Mouse (Mus musculus) forelimb bud, embryonic 11.5 days (tissue): ENCODE results near the gene Klhl3.

Source experiments
- DNase-seq: peaks from one replicate; pipeline ENCODE4 v3.0.0-alpha.2; 2012; ENCODE audit warnings: low read depth, low spot score

The Klhl3 gene

DNA sequence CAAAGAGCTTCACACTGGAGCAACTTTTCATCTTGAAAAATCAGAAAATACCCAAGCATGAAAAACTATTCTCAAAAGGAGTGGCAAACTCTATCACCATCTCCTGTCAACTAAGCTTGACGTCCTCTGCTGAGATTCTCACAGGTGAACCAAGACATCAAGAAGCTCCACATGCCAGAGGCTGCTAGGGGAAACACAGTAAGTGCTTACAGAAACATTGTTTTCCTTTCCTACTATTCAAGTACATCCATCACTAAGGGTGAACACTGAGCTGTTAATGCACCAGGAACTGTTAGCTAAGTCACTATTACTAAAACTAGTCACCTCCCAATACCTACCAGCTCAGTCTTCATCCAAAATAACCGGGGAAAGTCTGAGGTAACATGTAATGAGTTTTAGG lies 11.6 kb upstream of the Klhl3 start:
- DNase-seq = no peak

- no peak for DNase-seq
Observed at GRCm38 (mm10) chr13:58124278-58124677, 10.9 kb upstream of the Klhl3 start.

- DNase-seq = no peak
Observed at GRCm38 (mm10) chr13:58123381-58123780, 10.0 kb upstream of the Klhl3 start.

- DNase-seq = no peak
Observed at GRCm38 (mm10) chr13:58122786-58123297, 9.4 kb upstream of the Klhl3 start.

DNA sequence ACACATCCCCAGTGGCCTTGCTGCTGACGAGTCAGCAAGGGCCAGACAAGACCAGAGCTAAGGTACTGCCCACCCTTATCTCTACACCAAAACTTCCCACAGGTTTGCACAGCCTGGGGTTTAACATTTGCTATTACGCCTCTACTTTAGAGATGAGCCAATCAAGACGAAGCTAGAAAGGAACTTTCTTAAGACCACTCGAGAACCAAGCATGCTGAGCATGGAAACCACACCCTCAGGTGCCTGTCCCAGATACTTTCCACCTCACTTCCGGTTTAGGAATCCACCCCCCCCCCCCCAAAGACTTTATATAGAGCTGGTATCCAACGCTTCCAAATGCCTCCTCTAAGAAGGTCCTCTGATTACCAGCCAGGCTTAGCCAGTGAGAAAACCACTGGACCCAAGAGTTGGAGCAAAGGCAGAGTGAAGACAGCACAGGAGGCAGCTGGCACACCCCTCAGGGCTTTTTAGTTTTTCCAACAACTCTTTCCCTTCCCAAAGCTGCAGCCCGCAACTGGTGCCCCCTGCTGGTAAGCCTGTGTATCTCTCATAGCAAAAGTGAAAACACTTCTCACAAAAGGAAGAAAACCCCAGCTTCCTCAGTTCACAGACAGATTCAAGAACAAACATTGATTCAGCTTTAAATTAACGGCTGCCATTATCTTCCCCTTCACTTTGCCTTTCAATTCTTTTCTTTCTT lies 4.1 kb upstream of the Klhl3 start:
- peak; percentile 49 for DNase-seq

- no peak for DNase-seq
Observed at GRCm38 (mm10) chr13:58116801-58117200, 3.4 kb upstream of the Klhl3 start.

- DNase-seq = no peak
Observed at GRCm38 (mm10) chr13:58115227-58115626, 1.8 kb upstream of the Klhl3 start.

- DNase-seq = no peak
Observed at GRCm38 (mm10) chr13:58112601-58113041, 771 bp downstream of the Klhl3 start.

DNA sequence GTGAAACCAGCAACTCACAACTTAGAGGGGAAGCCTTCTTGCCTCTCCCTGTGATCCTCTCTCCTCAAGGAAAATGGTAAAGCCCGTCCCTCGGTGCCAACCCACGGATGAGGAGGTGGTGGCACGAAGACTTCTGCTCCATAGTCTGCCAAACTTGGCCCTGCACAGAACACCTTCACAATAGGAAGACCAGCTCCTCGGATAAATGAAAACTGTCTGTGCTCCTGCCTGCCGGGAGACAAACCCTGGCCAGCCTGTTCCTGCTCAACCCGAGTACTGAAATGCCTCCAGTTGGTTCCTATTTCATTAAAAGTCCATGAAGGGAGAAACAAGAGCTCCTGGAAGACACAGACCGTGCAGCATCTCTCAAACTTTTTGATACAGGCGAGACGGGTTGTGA lies 1.2 kb downstream of the Klhl3 start:
- DNase-seq = no peak

DNA sequence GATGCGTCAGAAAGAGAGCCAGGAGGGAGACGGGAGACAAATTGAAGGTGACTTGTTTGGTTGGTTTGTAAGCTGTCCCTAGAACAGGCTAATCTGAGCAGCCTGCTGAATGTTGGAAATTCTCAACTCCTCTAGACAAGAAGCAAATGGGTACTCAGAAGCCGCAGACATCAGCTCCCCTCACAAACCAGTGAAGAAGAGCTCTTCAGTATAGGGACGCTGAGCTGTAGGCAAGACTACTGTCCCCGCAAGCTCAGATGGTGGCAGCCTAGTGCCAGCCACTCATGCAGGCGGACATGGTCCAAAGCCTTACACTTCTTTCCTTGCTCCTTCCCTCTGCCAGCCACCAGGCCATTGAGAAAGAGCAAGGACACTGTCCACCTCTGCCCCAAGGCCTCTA lies 2.1 kb downstream of the Klhl3 start:
- no peak for DNase-seq

GRCm38 (mm10) chr13:58090643-58091042 lies 22.7 kb downstream of the Klhl3 start:
- DNase-seq = no peak

GRCm38 (mm10) chr13:58084396-58084795 lies 29.0 kb downstream of the Klhl3 start:
- no peak for DNase-seq

- DNase-seq = no peak
Observed at GRCm38 (mm10) chr13:58083521-58083920, 29.9 kb downstream of the Klhl3 start.

DNA sequence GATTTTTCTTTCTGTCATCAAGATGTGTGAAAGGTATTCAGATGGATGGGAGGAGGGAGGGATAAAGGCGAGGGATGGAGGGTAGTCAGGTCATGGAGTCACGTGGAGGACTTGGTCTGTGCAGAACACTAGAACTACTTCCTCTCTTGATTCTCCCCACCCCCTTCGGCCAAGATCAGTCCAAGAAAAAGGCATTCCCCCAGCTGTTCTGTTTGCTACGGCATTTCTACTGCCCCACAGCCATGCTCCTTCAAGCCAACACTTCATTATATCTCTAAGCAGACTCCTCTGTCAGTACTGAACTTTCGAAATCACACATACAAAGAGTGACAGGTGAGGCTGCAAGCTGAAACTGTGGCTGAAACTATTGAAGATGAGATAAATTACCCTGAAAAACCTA lies 30.3 kb downstream of the Klhl3 start:
- no peak for DNase-seq

GRCm38 (mm10) chr13:58078361-58078760 lies 35.0 kb downstream of the Klhl3 start:
- no peak for DNase-seq

DNA sequence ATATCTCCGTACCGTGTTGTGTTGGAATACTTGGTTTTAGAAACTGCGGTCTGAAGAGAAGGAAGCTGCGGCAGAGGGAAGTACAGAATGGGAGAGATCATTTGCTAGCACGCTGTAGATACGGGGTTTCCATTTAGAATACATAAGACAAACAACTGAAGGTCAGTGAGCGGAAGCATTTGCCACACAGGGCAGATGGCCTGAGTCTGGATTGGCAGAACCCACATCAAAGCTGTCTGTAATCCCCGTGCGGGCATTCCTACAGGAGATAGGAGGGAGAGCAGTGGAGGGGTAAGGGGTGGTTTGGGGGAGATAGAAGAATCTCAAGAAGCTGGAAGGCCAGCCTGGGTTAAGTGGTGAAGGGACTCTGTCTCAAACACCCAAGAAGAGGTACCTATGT lies 38.5 kb downstream of the Klhl3 start:
- no peak for DNase-seq

GRCm38 (mm10) chr13:58074466-58074865 lies 38.9 kb downstream of the Klhl3 start:
- no peak for DNase-seq

- DNase-seq = no peak
Observed at GRCm38 (mm10) chr13:58073254-58073882, 40.0 kb downstream of the Klhl3 start.

DNA sequence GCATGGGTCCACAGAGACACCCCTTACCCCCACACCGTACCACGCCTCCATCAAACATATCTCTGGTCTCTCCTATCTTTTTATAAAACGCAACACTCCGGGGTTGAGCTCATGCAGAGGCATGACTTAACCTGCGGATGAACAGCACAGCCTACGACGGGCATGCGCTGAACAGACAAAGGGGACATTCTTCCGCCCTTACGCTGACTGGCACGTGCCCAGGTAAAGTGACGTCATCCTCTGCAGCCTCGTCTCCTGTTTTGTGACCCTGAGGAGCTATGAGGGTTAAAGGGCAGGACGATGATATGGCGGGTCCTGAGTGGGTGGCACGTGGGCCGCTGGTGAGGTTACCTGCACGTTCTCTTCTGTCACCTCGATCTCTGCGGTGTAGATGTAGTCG lies 42.2 kb downstream of the Klhl3 start:
- DNase-seq = no peak

DNA sequence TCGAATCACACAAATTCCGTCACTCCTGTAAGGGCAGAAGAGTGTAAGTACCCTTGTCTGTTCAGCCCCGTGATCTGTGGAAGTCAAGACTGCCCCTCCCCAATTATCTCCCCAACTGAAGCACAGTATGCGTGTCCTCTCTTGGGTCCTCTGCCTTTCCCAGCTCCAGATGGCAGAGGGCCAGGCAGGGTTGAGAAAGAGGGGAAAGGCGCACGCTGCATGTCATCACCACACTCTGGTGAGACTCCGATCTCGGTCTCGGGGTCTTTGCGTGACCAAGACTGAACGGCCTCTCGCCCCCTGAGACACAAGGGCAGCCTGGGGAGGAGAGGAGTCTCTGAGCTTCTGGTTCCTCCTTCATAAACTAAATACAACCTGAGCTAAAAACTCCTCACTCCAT lies 42.9 kb downstream of the Klhl3 start:
- DNase-seq = no peak

GRCm38 (mm10) chr13:58068421-58069209 lies 44.8 kb downstream of the Klhl3 start:
- no peak for DNase-seq

DNA sequence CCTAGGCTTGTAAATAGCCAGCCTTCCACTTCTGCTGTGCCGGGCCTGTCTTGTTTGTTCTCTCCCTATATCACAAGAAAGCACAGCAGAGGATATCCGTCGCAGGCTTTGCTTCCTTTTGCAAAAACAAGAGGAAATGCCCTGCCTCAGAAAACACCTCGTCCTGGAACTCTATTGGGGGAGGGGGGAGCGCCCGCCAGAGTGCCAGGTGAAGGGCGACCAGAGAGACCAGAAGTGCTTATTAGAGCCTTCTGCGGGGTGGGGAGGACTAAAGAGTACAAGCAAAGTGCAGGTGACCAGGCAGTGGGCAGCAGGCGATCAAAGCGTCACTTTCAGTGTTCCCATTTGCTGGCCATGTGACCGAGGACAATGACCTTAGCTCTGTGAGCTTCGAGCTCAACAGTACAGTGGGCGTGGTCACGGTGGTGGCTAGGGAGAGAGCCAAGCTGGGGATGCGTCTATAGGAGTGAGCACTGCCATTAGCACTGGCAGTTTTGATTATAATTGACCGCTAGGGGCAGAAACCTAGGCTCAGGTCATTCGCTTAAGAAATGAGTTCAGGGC lies 45.8 kb downstream of the Klhl3 start:
- DNase-seq = peak; percentile 53
